Mouse (Mus musculus) kidney, embryonic 15.5 days (tissue): ENCODE results near the gene Cpne2. TPM values are rescaled to one million over a fixed set of nuclear protein-coding genes. Genes with fewer than 3 reads are reported as not detected.

Experiments
- ATAC-seq: fragments of 200-750 bp; cut with Nextera tagmentation; replicated peaks from 2 replicates; pipeline ENCODE4 v1.8.0; 2017; ENCODE audit warnings: moderate TSS enrichment; ENCODE audit not compliant: low FRiP score
- H3K27ac ChIP-seq: fragments of 300-500 bp; sonication (generic); 2 replicates; pipeline ENCODE4 v1.5.1; 2015; ENCODE audit warnings: mild to moderate bottlenecking, inconsistent platforms
- H3K27me3 ChIP-seq: fragments of 300-500 bp; sonication (generic); 2 replicates; pipeline ENCODE4 v1.6.1; 2015; ENCODE audit warnings: inconsistent platforms
- H3K36me3 ChIP-seq: fragments of 300-500 bp; sonication (generic); 2 replicates; pipeline ENCODE4 v1.6.1; 2015; ENCODE audit warnings: inconsistent platforms
- H3K4me1 ChIP-seq: fragments of 300-500 bp; sonication (generic); 2 replicates; pipeline ENCODE4 v1.6.1; 2015; ENCODE audit warnings: inconsistent platforms
- H3K4me2 ChIP-seq: fragments of 300-500 bp; sonication (generic); 2 replicates; pipeline ENCODE4 v1.6.1; 2015; ENCODE audit warnings: moderate library complexity, mild to moderate bottlenecking, inconsistent platforms
- H3K4me3 ChIP-seq: fragments of 300-500 bp; sonication (generic); replicated peaks from 2 replicates; pipeline ENCODE4 v1.5.1; 2015; ENCODE audit warnings: mild to moderate bottlenecking, inconsistent platforms
- H3K9ac ChIP-seq: fragments of 300-500 bp; sonication (generic); 2 replicates; pipeline ENCODE4 v1.6.1; 2015; ENCODE audit warnings: mild to moderate bottlenecking, inconsistent platforms
- H3K9me3 ChIP-seq: fragments of 300-500 bp; sonication (generic); replicated peaks from 2 replicates; pipeline ENCODE4 v1.6.1; 2016; ENCODE audit warnings: inconsistent platforms
- WGBS: fragments of 180-500 bp; shearing (Covaris S2); methylation state at CpG from one replicate; pipeline ENCODE4 v1.1.7; 2015; ENCODE audit warnings: mixed read lengths; 5-methylcytosine and 5-hydroxymethylcytosine counted together
- polyA plus RNA-seq: library from polyadenylated mRNA; unstranded; fragments of >200 nt; fragmentation: Nextera tagmentation; extraction: Ambion mirVana; gene quantifications from 2 replicates; pipeline ENCODE4 v1.2.1, GENCODE M21; 2015

Gene Cpne2
- 11.1 and 11.9 TPM in 2 replicates for polyA plus RNA-seq

GRCm38 (mm10) chr8:94532873-94533671 lies at the start of gene Cpne2:
Gene Cpne2 (plus strand): TSS chr8:94532990.
- Histone ChIP-seq H3K4me3 (peak within 1 kb of the TSS; percentile 78), H3K27ac (no peak within 1 kb of the TSS), H3K36me3 (no peaks in the 10 kb centered on the region), H3K4me1 (peaks cover 35% of the 10 kb centered on the region), H3K27me3 (peaks cover 42% of the 10 kb centered on the region), H3K9me3 (no peaks in the 10 kb centered on the region), H3K9ac (peak within 1 kb of the TSS; percentile 68), H3K4me2 (peak within 1 kb of the TSS; percentile 99)
- ATAC-seq: peak; percentile 91
- under 1% methylated on average over 77 of the region's 81 CpGs for WGBS

GRCm38 (mm10) chr8:94485288-94485687 lies 47.5 kb upstream of the Cpne2 start:
- no peaks in the 10 kb centered on the region for H3K36me3 ChIP-seq
- H3K9me3 ChIP-seq: no peaks in the 10 kb centered on the region
- no peaks in the 10 kb centered on the region for H3K4me1 ChIP-seq
- H3K27ac ChIP-seq: no peak overlapping the region
- no peaks in the 10 kb centered on the region; the same call in 1 of the 2 replicates for H3K27me3 ChIP-seq
- no peak overlapping the region for H3K9ac ChIP-seq
- ATAC-seq: no peak
- no peak overlapping the region for H3K4me2 ChIP-seq
- H3K4me3 ChIP-seq: no peak overlapping the region
- 78% methylated on average over 3 of the region's 3 CpGs for WGBS

GRCm38 (mm10) chr8:94485882-94486281 lies 46.9 kb upstream of the Cpne2 start:
- Histone ChIP-seq H3K4me3 (no peak overlapping the region), H3K36me3 (no peaks in the 10 kb centered on the region), H3K27ac (no peak overlapping the region), H3K9me3 (no peaks in the 10 kb centered on the region), H3K9ac (no peak overlapping the region), H3K4me2 (no peak overlapping the region), H3K4me1 (no peaks in the 10 kb centered on the region), H3K27me3 (no peaks in the 10 kb centered on the region; the same call in 1 of the 2 replicates)
- no peak for ATAC-seq
- 18% methylated on average over 2 of the region's 2 CpGs for WGBS

GRCm38 (mm10) chr8:94488016-94488415 lies 44.8 kb upstream of the Cpne2 start:
- Histone ChIP-seq H3K9ac (no peak overlapping the region), H3K4me3 (no peak overlapping the region), H3K9me3 (no peaks in the 10 kb centered on the region), H3K4me2 (no peak overlapping the region), H3K36me3 (no peaks in the 10 kb centered on the region), H3K4me1 (peaks cover 4% of the 10 kb centered on the region), H3K27ac (no peak overlapping the region), H3K27me3 (no peaks in the 10 kb centered on the region; the same call in 1 of the 2 replicates)
- WGBS: 69% methylated on average over 2 of the region's 2 CpGs
- no peak for ATAC-seq

- Histone ChIP-seq H3K4me2 (no peak overlapping the region), H3K9ac (no peak overlapping the region), H3K27ac (no peak overlapping the region), H3K27me3 (no peaks in the 10 kb centered on the region; the same call in 1 of the 2 replicates), H3K4me3 (no peak overlapping the region), H3K4me1 (peaks cover 4% of the 10 kb centered on the region), H3K36me3 (no peaks in the 10 kb centered on the region), H3K9me3 (no peaks in the 10 kb centered on the region)
- 76% methylated on average over 4 of the region's 4 CpGs for WGBS
- ATAC-seq: no peak
Measured at GRCm38 (mm10) chr8:94489809-94490483, 42.8 kb upstream of the Cpne2 start.

GRCm38 (mm10) chr8:94492021-94492681 lies 40.6 kb upstream of the Cpne2 start:
- Histone ChIP-seq H3K9me3 (no peaks in the 10 kb centered on the region), H3K9ac (0 out of 2 replicates have a peak overlapping the region, but pooled peaks have one; percentile 24), H3K4me3 (peak overlapping the region; percentile 31), H3K36me3 (no peaks in the 10 kb centered on the region), H3K27ac (no peak overlapping the region), H3K4me1 (peaks cover 4% of the 10 kb centered on the region), H3K27me3 (no peaks in the 10 kb centered on the region), H3K4me2 (peak overlapping the region; percentile 70)
- ATAC-seq: peak; percentile 81
- 6% methylated on average over 15 of the region's 15 CpGs for WGBS

GRCm38 (mm10) chr8:94493240-94493639 lies 39.5 kb upstream of the Cpne2 start:
- no peak overlapping the region for H3K4me2 ChIP-seq
- no peak overlapping the region for H3K9ac ChIP-seq
- H3K4me3 ChIP-seq: no peak overlapping the region
- H3K4me1 ChIP-seq: peaks cover 4% of the 10 kb centered on the region
- H3K9me3 ChIP-seq: no peaks in the 10 kb centered on the region
- H3K27me3 ChIP-seq: no peaks in the 10 kb centered on the region
- ATAC-seq: no peak
- whole genome bisulfite sequencing: 55% methylated on average over 1 of the region's 1 CpGs
- H3K36me3 ChIP-seq: no peaks in the 10 kb centered on the region
- no peak overlapping the region for H3K27ac ChIP-seq

GRCm38 (mm10) chr8:94515430-94516208 lies 17.2 kb upstream of the Cpne2 start:
- Histone ChIP-seq H3K27ac (no peak overlapping the region), H3K4me3 (no peak overlapping the region), H3K4me2 (no peak overlapping the region), H3K27me3 (no peaks in the 10 kb centered on the region), H3K36me3 (no peaks in the 10 kb centered on the region), H3K4me1 (0 out of 2 replicates have a peak, but pooled peaks cover 2% of the 10 kb centered on the region), H3K9ac (no peak overlapping the region), H3K9me3 (no peaks in the 10 kb centered on the region)
- ATAC-seq: no peak
- WGBS: 62% methylated on average over 5 of the region's 5 CpGs

GRCm38 (mm10) chr8:94516209-94516593 lies 16.6 kb upstream of the Cpne2 start:
- Histone ChIP-seq H3K4me3 (no peak overlapping the region), H3K27ac (no peak overlapping the region), H3K36me3 (no peaks in the 10 kb centered on the region), H3K4me1 (0 out of 2 replicates have a peak, but pooled peaks cover 2% of the 10 kb centered on the region), H3K4me2 (no peak overlapping the region), H3K9me3 (no peaks in the 10 kb centered on the region), H3K27me3 (no peaks in the 10 kb centered on the region), H3K9ac (no peak overlapping the region)
- WGBS: 27% methylated on average over 1 of the region's 1 CpGs
- ATAC-seq: no peak

GRCm38 (mm10) chr8:94516766-94517165 lies 16.0 kb upstream of the Cpne2 start:
- Histone ChIP-seq H3K4me2 (no peak overlapping the region), H3K27me3 (no peaks in the 10 kb centered on the region), H3K9ac (no peak overlapping the region), H3K36me3 (no peaks in the 10 kb centered on the region), H3K4me1 (0 out of 2 replicates have a peak, but pooled peaks cover 2% of the 10 kb centered on the region), H3K27ac (no peak overlapping the region), H3K4me3 (no peak overlapping the region), H3K9me3 (no peaks in the 10 kb centered on the region)
- 43% methylated on average over 3 of the region's 3 CpGs for WGBS
- no peak for ATAC-seq

- no peak overlapping the region for H3K4me2 ChIP-seq
- no peaks in the 10 kb centered on the region for H3K27me3 ChIP-seq
- H3K4me3 ChIP-seq: no peak overlapping the region
- H3K27ac ChIP-seq: no peak overlapping the region
- ATAC-seq: no peak
- no peaks in the 10 kb centered on the region for H3K36me3 ChIP-seq
- H3K9me3 ChIP-seq: no peaks in the 10 kb centered on the region
- 81% methylated on average over 10 of the region's 10 CpGs for WGBS
- 0 out of 2 replicates have a peak, but pooled peaks cover 2% of the 10 kb centered on the region for H3K4me1 ChIP-seq
- H3K9ac ChIP-seq: no peak overlapping the region
Measured at GRCm38 (mm10) chr8:94518331-94518730, 14.5 kb upstream of the Cpne2 start.
